Mouse (Mus musculus) cerebellum, adult 8-10 months (tissue): Measurements from ENCODE around the gene Bptf.
"Not testable (repeated sequence)": the region's sequence is repeated elsewhere in the genome, so short reads cannot be mapped to it uniquely, and the experiment has no call there.

Experiments used
- DNase-seq: peaks from one replicate; pipeline ENCODE4 v3.0.0; 2022

Gene Bptf

GRCm38 (mm10) chr11:107131749-107132421 is at the start of gene Bptf:
TSS of gene Bptf (minus strand) at chr11:107132127.
- peak; percentile 88 for DNase-seq

GRCm38 (mm10) chr11:107161215-107161614 is 29.3 kb upstream of the Bptf start:
- DNase-seq: no peak

GRCm38 (mm10) chr11:107159034-107159433 is 27.1 kb upstream of the Bptf start:
- DNase-seq: no peak

GRCm38 (mm10) chr11:107156977-107157642 is 25.2 kb upstream of the Bptf start:
- no peak for DNase-seq

- DNase-seq: no peak
These were observed 23.4 kb upstream of the Bptf start for GRCm38 (mm10) chr11:107155292-107155691.

- DNase-seq: no peak
These were observed 22.5 kb upstream of the Bptf start for GRCm38 (mm10) chr11:107154431-107154830.

GRCm38 (mm10) chr11:107153645-107154044 is 21.7 kb upstream of the Bptf start:
- no peak for DNase-seq

- no peak for DNase-seq
These were observed 19.9 kb upstream of the Bptf start for GRCm38 (mm10) chr11:107151809-107152208.

- not testable (repeated sequence) for DNase-seq
These were observed 12.0 kb upstream of the Bptf start for GRCm38 (mm10) chr11:107143956-107144355.

GRCm38 (mm10) chr11:107142382-107142781 is 10.5 kb upstream of the Bptf start:
- DNase-seq: no peak

- DNase-seq: no peak
These were observed 8.8 kb upstream of the Bptf start for GRCm38 (mm10) chr11:107140756-107141155.

- DNase-seq: no peak
These were observed 6.7 kb upstream of the Bptf start for GRCm38 (mm10) chr11:107138633-107139032.

- no peak for DNase-seq
These were observed 5.7 kb upstream of the Bptf start for GRCm38 (mm10) chr11:107137593-107137992.

GRCm38 (mm10) chr11:107136458-107136857 is 4.5 kb upstream of the Bptf start:
- DNase-seq: not testable (repeated sequence)

- no peak for DNase-seq
These were observed 3.8 kb upstream of the Bptf start for GRCm38 (mm10) chr11:107135741-107136140.

- no peak for DNase-seq
These were observed 499 bp upstream of the Bptf start for GRCm38 (mm10) chr11:107132426-107132825.

- peak; percentile 51 for DNase-seq
These were observed 813 bp downstream of the Bptf start for GRCm38 (mm10) chr11:107130879-107131748.

- no peak for DNase-seq
These were observed 1.6 kb downstream of the Bptf start for GRCm38 (mm10) chr11:107130221-107130788.

GRCm38 (mm10) chr11:107129641-107130040 is 2.3 kb downstream of the Bptf start:
- no peak for DNase-seq

- DNase-seq: not testable (repeated sequence)
These were observed 5.2 kb downstream of the Bptf start for GRCm38 (mm10) chr11:107126716-107127115.

GRCm38 (mm10) chr11:107125011-107125410 is 6.9 kb downstream of the Bptf start:
- no peak for DNase-seq

- DNase-seq: peak; percentile 47
These were observed 7.6 kb downstream of the Bptf start for GRCm38 (mm10) chr11:107124327-107124731.

GRCm38 (mm10) chr11:107117789-107118188 is 14.1 kb downstream of the Bptf start:
- no peak for DNase-seq
